In the genomic region with DNA sequence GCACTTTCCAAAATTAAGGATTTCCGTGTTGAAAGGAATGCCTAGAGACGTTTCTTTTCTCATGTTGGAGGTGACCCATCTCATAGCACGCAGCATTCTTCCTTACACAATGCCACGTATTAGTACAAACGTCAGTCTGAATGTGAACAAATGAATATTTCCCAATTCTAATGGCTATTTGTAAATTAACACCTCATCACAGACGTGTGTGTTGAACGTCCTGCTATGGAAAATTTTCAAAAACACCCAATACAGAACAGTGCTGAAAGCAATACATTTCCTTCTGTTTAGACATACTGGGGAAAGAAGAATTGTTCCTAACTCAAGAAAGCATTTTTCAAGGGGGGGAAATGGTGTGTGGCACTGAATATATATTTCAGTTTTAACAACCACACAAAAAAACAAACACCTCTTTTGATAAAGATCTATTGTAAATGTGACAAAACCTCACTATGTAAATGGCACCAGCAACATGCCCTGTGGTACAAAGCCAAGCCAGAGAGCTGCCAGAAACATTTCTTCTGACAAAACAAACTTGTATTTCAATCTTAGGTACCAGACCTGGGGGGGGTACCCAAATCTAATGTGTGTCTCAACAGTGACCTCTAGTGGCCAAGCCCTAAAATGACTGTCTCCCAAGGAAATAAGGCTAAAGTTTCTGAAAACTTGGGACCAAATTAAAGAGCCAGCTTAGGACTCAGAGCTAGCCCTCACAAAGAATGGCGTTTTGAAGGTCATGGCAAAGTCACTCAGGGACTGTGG, we compare ENCODE assay signal across 8 mouse cellular contexts. TPM values are rescaled to one million over a fixed set of nuclear protein-coding genes. Genes with fewer than 3 reads are reported as not detected.
DNase-seq lines count a peak whose midpoint lies in the region; ATAC-seq and TF ChIP-seq lines count a peak whose summit lies in the region.

No protein-coding gene starts in this region.

- 65% methylated on average over 8 of the region's 8 CpGs for WGBS in intestine, postnatal 0 days
- 59% methylated on average over 8 of the region's 8 CpGs for WGBS in intestine, embryonic 16.5 days

- peak; percentile 48 for DNase-seq in Muller cell, postnatal 12 days (ENCODE audit: inconsistent ontology term)
- DNase-seq in cerebellum, postnatal 10 days: peak; percentile 78 to 85
- peak; percentile 51 to 65 for DNase-seq in layer of hippocampus, postnatal 14 days (ENCODE audit: low spot score in 2 of 2)
- DNase-seq in lung, postnatal 4 days: peak; percentile 29 to 56
- DNase-seq in spleen, postnatal 36 days (ENCODE audit: low spot score in 2 of 2): peak; percentile 42 to 55

- no peaks in the 10 kb centered on the region for H3K4me1 ChIP-seq in intestine, postnatal 0 days (replicated peaks; ENCODE audit: control insufficient read depth, insufficient read depth, low read length)
- no peaks in the 10 kb centered on the region for H3K4me1 ChIP-seq in intestine, embryonic 16.5 days (ENCODE audit: control insufficient read depth, insufficient read depth, low read length)

- no peak overlapping the region for H3K4me3 ChIP-seq in intestine, postnatal 0 days (ENCODE audit: low read depth, low read length)
- no peak overlapping the region for H3K4me3 ChIP-seq in intestine, embryonic 16.5 days (ENCODE audit: low read length)

- H3K9me3 ChIP-seq in intestine, postnatal 0 days (ENCODE audit: control insufficient read depth): no peaks in the 10 kb centered on the region
- no peaks in the 10 kb centered on the region for H3K9me3 ChIP-seq in intestine, embryonic 16.5 days (ENCODE audit: control insufficient read depth, low read length)

- H3K4me2 ChIP-seq in intestine, postnatal 0 days (replicated peaks; ENCODE audit: low read depth): no peak overlapping the region
- no peak overlapping the region for H3K4me2 ChIP-seq in intestine, embryonic 16.5 days (ENCODE audit: low read depth, low read length)

- no peaks in the 10 kb centered on the region for H3K27me3 ChIP-seq in intestine, postnatal 0 days (replicated peaks; ENCODE audit: control insufficient read depth, insufficient read depth, low read length)
- H3K27me3 ChIP-seq in intestine, embryonic 16.5 days (replicated peaks; ENCODE audit: control insufficient read depth, insufficient read depth, low read length): no peaks in the 10 kb centered on the region

- TF ChIP-seq CTCF in intestine, postnatal 0 days (IDR thresholded peaks at IDR 0.05; ENCODE audit: low read depth): peak; percentile 85

- no peak for ATAC-seq in intestine, postnatal 0 days
- no peak for ATAC-seq in intestine, embryonic 16.5 days
- peak; percentile 70; the same call in 1 of the 2 replicates for ATAC-seq in granulocyte monocyte progenitor cell, adult 5-6 weeks (replicated peaks; ENCODE audit: poor library complexity, severe bottlenecking)

- H3K36me3 ChIP-seq in intestine, postnatal 0 days (ENCODE audit: control insufficient read depth, insufficient read depth): no peaks in the 10 kb centered on the region; the same call in 1 of the 2 replicates
- no peaks in the 10 kb centered on the region for H3K36me3 ChIP-seq in intestine, embryonic 16.5 days (ENCODE audit: control insufficient read depth, insufficient read depth, low read length)

- H3K27ac ChIP-seq in intestine, postnatal 0 days (ENCODE audit: low read depth, low read length): no peak overlapping the region
- H3K27ac ChIP-seq in intestine, embryonic 16.5 days (ENCODE audit: low read length): no peak overlapping the region

- no peak overlapping the region for H3K9ac ChIP-seq in intestine, postnatal 0 days (ENCODE audit: low read depth, low read length)
- no peak overlapping the region for H3K9ac ChIP-seq in intestine, embryonic 16.5 days (ENCODE audit: low read depth, low read length)

RNA-seq across cellular contexts. Expression of gene Rsu1, which starts 33.9 kb away (rescaled TPM):
- polyA plus RNA-seq in intestine, postnatal 0 days (2015; fragmentation: Nextera tagmentation; extraction: Ambion mirVana): 66.4 and 68.3 TPM in 2 replicates
- 100 and 103 TPM in 2 replicates for polyA plus RNA-seq in intestine, embryonic 16.5 days (2015; fragmentation: Nextera tagmentation; extraction: Ambion mirVana)
- total RNA-seq in granulocyte monocyte progenitor cell, adult 5-6 weeks (2014; fragmentation: Nextera tagmentation): 114 and 115 TPM in 2 replicates
- total RNA-seq in granulocyte monocyte progenitor cell, adult 5-6 weeks (2017): 149 and 155 TPM in 2 replicates
- total RNA-seq in layer of hippocampus, postnatal 14 days (2021): 10 to 100 TPM; 46.7 to 49.1 TPM
